Mouse (Mus musculus) urinary bladder, postnatal 4 days (tissue): ENCODE results near the gene Stum.

Experiments
- DNase-seq, 2 experiments: peaks; one replicate each; pipeline ENCODE4 v3.0.0; 2021 to 2022; ENCODE audit warnings: low spot score in 2 of 2

The Stum gene

DNA sequence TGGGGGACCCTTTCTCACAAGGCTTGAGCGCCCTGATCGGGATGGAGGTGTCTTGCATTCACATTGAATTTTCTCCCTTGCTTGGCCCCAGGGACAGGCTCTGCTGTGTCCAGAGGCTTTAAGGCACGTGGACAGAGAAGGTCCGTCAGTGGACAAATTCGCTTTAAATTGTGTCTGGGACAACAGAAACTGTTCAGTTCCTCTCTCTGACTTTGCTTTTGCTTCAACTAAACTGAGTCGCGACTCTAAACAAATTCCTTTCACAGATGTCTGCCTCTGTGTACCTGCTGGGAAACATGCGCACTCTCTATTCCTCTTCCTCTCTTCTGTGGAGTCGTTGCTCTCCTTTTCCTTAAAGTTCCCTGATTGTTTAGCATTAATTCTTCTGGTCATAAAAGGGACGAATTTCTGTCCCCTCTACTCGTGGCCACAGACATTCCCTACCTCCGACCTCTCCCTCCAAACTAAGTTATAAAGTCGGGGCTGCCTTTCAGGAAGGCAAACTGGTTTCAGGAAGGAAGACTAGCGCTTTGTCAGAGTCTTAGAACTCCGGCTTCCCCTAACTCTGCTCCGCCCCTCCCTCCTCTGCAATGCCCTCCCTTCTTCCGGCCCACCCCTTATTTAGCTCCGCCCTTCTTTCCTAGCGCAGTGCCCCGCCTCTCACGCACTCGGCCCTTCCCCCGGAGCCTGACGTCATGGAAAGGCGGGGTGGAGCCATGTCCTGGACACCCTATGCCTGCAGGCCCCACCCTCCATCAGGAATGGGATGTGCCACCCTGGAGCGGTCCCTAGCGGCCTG is 96.2 kb downstream of the Stum start:
- peak; percentile 98 to 99 for DNase-seq

DNA sequence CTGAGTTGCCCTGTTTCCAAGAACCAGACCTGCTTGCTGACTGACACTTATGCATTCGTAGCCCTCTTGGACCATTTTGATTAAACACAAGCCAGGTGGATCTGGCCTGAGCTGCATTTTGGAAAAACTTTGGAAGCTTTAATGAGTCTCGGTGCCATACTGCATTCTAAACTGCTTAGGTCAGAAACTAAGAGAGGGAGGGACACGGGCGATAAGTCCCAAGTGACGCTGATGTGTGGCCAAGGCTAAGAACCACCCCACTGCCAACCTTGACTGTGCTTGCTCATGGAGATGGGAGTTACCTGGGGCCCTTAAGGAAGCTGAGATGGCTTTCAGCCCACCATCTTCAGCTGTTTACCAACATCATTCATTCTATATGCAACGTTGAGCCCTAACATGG is 98.0 kb downstream of the Stum start:
- no peak for DNase-seq

DNA sequence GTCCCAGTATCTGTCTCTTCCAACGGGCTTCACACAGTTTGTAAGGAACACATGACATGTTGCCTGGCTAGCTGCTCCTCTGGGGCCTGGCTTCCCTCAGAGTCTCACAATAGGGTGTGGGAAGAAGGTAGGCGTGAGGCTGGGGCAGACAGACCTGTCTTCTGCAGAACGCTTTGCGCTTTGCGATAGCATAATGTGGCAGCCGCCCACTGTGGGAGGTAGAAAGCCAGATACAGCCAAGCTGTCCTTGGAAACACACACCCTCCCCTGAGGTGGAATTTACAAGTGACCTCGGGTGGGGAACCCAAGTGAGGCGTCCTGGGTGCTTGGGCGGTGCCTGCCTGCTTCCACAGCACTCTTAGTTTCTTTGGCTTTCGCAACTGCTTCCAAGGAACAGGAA is 98.8 kb downstream of the Stum start:
- no peak for DNase-seq

DNA sequence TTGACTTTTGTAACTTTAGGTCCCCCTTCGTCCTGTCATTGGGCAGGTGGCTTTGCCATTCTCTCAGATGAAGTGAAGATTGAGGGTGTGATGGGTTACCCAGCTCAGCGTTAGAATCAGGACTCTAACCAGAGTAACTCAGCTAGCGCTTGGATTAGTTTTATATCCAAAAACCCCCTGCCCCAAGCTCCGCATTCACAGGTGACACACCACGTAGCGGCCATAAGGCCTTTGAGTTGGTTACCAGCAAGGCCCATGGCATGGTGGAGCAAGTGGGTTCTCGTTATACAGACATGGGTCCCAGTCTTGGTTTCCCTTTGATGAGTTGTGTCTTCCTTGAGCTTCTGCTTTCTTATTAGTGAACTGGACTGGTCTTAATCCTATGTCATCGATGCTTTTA is 99.4 kb downstream of the Stum start:
- no peak for DNase-seq
